19 mouse cellular contexts compared by ENCODE assay signal in the genomic region with DNA sequence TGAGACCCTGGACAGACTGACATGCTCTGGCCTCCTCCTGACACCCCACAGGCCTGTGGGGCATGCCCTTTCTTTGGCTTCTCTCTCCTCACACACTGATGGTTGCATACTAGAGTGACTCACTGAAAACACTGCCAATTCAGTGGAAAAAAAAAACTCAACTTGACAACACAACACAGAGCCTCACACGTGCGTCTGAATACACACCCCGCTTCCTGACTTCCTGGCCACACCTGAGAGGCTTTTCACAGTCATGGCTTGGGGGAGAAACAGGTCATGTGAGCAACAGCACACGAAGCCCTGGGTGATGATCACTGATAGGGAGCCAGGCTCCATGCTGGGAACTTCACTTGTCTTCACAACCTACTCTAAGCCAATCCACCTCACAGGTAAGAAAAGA. TPM values are rescaled to one million over a fixed set of nuclear protein-coding genes. Genes with fewer than 3 reads are reported as not detected.
A peak's percentile ranks its signal among the peaks of the same experiment; 100 is the strongest.
DNase-seq lines count a peak whose midpoint lies in the region; ATAC-seq and TF ChIP-seq lines count a peak whose summit lies in the region.
"Had no signal": no experiment of that assay in that cellular context is flagged by ENCODE, and none has a peak within 500 bp of the region (broad histone marks: within the 10 kb centered on the region; RNA-seq: fewer than 3 reads in every experiment).

No protein-coding gene starts in this region.

- no peak overlapping the region for H3K27ac ChIP-seq in lung, postnatal 0 days (ENCODE audit: low read length)
- no peak overlapping the region for H3K27ac ChIP-seq in kidney, embryonic 14.5 days (ENCODE audit: low read depth, low read length)
- H3K27ac ChIP-seq: forebrain, embryonic 13.5 days; hindbrain, embryonic 10.5 days; kidney, embryonic 15.5 days; limb, embryonic 13.5 days; liver, embryonic 13.5 days; midbrain, embryonic 13.5 days had no signal

- no peaks in the 10 kb centered on the region for H3K27me3 ChIP-seq in lung, postnatal 0 days (replicated peaks; ENCODE audit: insufficient read depth, low read length)
- H3K27me3 ChIP-seq in kidney, embryonic 14.5 days (ENCODE audit: control insufficient read depth, insufficient read depth, low read length) = 0 out of 2 replicates have a peak, but pooled peaks cover 8% of the 10 kb centered on the region

- H3K36me3 ChIP-seq in lung, postnatal 0 days (ENCODE audit: insufficient read depth, low read length) = no peaks in the 10 kb centered on the region
- H3K36me3 ChIP-seq in kidney, embryonic 14.5 days (ENCODE audit: control insufficient read depth, insufficient read depth, low read length) = peaks cover 5% of the 10 kb centered on the region; the same call in 1 of the 2 replicates

- DNase-seq in lung, postnatal 0 days (ENCODE audit: low spot score) = peak; percentile 32
- DNase-seq in lung, postnatal 36 days = no peak
- peak; percentile 37 for DNase-seq in 3134 (ENCODE audit: extremely low read depth, insufficient read length, low spot score)
- peak; percentile 65 for DNase-seq in Muller cell, postnatal 12 days (ENCODE audit: inconsistent ontology term)
- DNase-seq in induced T-regulatory cell, adult 2 months (ENCODE audit: low read depth) = peak; percentile 81
- DNase-seq in cerebellum, adult 9-11 months = no peak
- DNase-seq in right cerebral cortex, postnatal 36 days (ENCODE audit: low spot score in 2 of 2) = no peak
- DNase-seq: cerebellum, adult 9-10 months; gastrocnemius, postnatal 25 days; liver, embryonic 13.5 days; lung, embryonic 14.5 days had no signal

- TF ChIP-seq EP300 in lung, postnatal 0 days (IDR thresholded peaks at IDR 0.05) = no peak

- ATAC-seq in lung, postnatal 0 days = no peak
- ATAC-seq in kidney, embryonic 14.5 days (ENCODE audit: low FRiP score, low TSS enrichment) = no peak
- ATAC-seq: forebrain, embryonic 13.5 days; midbrain, embryonic 13.5 days had no signal

- H3K4me3 ChIP-seq in lung, postnatal 0 days (ENCODE audit: low read depth, low read length) = no peak overlapping the region
- H3K4me3 ChIP-seq in kidney, embryonic 14.5 days (ENCODE audit: low read length) = no peak overlapping the region
- H3K4me3 ChIP-seq: forebrain, embryonic 13.5 days; hindbrain, embryonic 10.5 days; kidney, embryonic 15.5 days; limb, embryonic 13.5 days; liver, embryonic 13.5 days; midbrain, embryonic 13.5 days had no signal

- no peaks in the 10 kb centered on the region for H3K9me3 ChIP-seq in lung, postnatal 0 days (ENCODE audit: low read length)
- no peaks in the 10 kb centered on the region for H3K9me3 ChIP-seq in kidney, embryonic 14.5 days (ENCODE audit: control insufficient read depth, low read length)
- H3K9me3 ChIP-seq: forebrain, embryonic 13.5 days; hindbrain, embryonic 10.5 days; kidney, embryonic 15.5 days; limb, embryonic 13.5 days; liver, embryonic 13.5 days; midbrain, embryonic 13.5 days had no signal

- WGBS in lung, postnatal 0 days = 57% methylated on average over 4 of the region's 4 CpGs
- 64% methylated on average over 4 of the region's 4 CpGs for whole genome bisulfite sequencing in kidney, embryonic 14.5 days

- no peak overlapping the region for H3K9ac ChIP-seq in lung, postnatal 0 days (replicated peaks; ENCODE audit: low read depth)
- H3K9ac ChIP-seq in kidney, embryonic 14.5 days (ENCODE audit: low read depth, low read length) = no peak overlapping the region
- H3K9ac ChIP-seq: forebrain, embryonic 13.5 days; kidney, embryonic 15.5 days; limb, embryonic 13.5 days; liver, embryonic 13.5 days; lung, embryonic 14.5 days; midbrain, embryonic 13.5 days had no signal

- H3K4me2 ChIP-seq in lung, postnatal 0 days (replicated peaks; ENCODE audit: low read depth, low read length) = no peak overlapping the region
- no peak overlapping the region for H3K4me2 ChIP-seq in kidney, embryonic 14.5 days (replicated peaks; ENCODE audit: low read depth, low read length)
- H3K4me2 ChIP-seq: forebrain, embryonic 13.5 days; kidney, embryonic 15.5 days; limb, embryonic 13.5 days; liver, embryonic 13.5 days; lung, embryonic 14.5 days; midbrain, embryonic 13.5 days had no signal

- TF ChIP-seq CTCF in lung, postnatal 0 days (IDR thresholded peaks at IDR 0.05) = no peak

- H3K4me1 ChIP-seq in lung, postnatal 0 days (ENCODE audit: insufficient read depth, low read depth, low read length) = 0 out of 2 replicates have a peak, but pooled peaks cover 3% of the 10 kb centered on the region
- peaks cover 12% of the 10 kb centered on the region for H3K4me1 ChIP-seq in kidney, embryonic 14.5 days (ENCODE audit: control insufficient read depth, insufficient read depth, low read length)

RNA-seq across cellular contexts. Expression of gene Tbkbp1, which starts 10.5 kb away (rescaled TPM):
- polyA plus RNA-seq in lung, postnatal 0 days (2015; fragmentation: Nextera tagmentation; extraction: Ambion mirVana) = 8.1 and 8.9 TPM in 2 replicates
- polyA plus RNA-seq in kidney, embryonic 14.5 days (2014; fragmentation: Nextera tagmentation; extraction: Ambion mirVana) = 6.0 and 6.8 TPM in 2 replicates

RNA-seq across cellular contexts. Expression of gene Tbx21, which starts 25.7 kb away (rescaled TPM):
- 0.12 and 0.13 TPM in 2 replicates for polyA plus RNA-seq in lung, postnatal 0 days (2015; fragmentation: Nextera tagmentation; extraction: Ambion mirVana)
- polyA plus RNA-seq in kidney, embryonic 14.5 days (2014; fragmentation: Nextera tagmentation; extraction: Ambion mirVana) = 0.07 TPM in 1 of 2 replicates, not detected in the other
- polyA plus RNA-seq: embryonic facial prominence, embryonic 11.5 days; heart, postnatal 0 days; liver, embryonic 13.5 days; lung, embryonic 14.5 days had no signal

RNA-seq across cellular contexts. Expression of gene Kpnb1, which starts 46.9 kb away (rescaled TPM):
- 17.0 and 20.3 TPM in 2 replicates for polyA plus RNA-seq in lung, postnatal 0 days (2015; fragmentation: Nextera tagmentation; extraction: Ambion mirVana)
- polyA plus RNA-seq in kidney, embryonic 14.5 days (2014; fragmentation: Nextera tagmentation; extraction: Ambion mirVana) = 60.0 and 84.3 TPM in 2 replicates

Comparison
In these comparisons a context has a peak if more than half of its experiments do, and no peak if none do; other contexts are left out.
1. DNase-seq: peak in lung, postnatal 0 days (single experiment), 3134 (single experiment), Muller cell, postnatal 12 days (single experiment) and induced T-regulatory cell, adult 2 months (single experiment); none in lung, postnatal 36 days (single experiment), cerebellum, adult 9-11 months (single experiment) and right cerebral cortex, postnatal 36 days (0 of 2).